Mouse (Mus musculus): Measurements from ENCODE around the gene Ugt1a9. TPM values are rescaled to one million over a fixed set of nuclear protein-coding genes. Genes with fewer than 3 reads are reported as not detected.
"Not testable (repeated sequence)": the region's sequence is repeated elsewhere in the genome, so short reads cannot be mapped to it uniquely, and the experiment has no call there.

The Ugt1a9 gene
- polyA plus RNA-seq (2015; fragmentation: Nextera tagmentation; extraction: Ambion mirVana) = not detected in 2 replicates

GRCm38 (mm10) chr1:88070495-88070894 lies at the start of gene Ugt1a9:
Gene Ugt1a9, plus strand, starts transcription at chr1:88070800.
- no peak for DNase-seq (ENCODE audit: low spot score)

GRCm38 (mm10) chr1:88025244-88025643 lies 45.4 kb upstream of the Ugt1a9 start:
- DNase-seq (ENCODE audit: low spot score) = not testable (repeated sequence)

GRCm38 (mm10) chr1:88043044-88043443 lies 27.6 kb upstream of the Ugt1a9 start:
- not testable (repeated sequence) for DNase-seq (ENCODE audit: low spot score)

- DNase-seq (ENCODE audit: low spot score) = not testable (repeated sequence)
Observed at GRCm38 (mm10) chr1:88044832-88045437, 25.7 kb upstream of the Ugt1a9 start.

GRCm38 (mm10) chr1:88047408-88047807 lies 23.2 kb upstream of the Ugt1a9 start:
- not testable (repeated sequence) for DNase-seq (ENCODE audit: low spot score)

- DNase-seq (ENCODE audit: low spot score) = no peak
Observed at GRCm38 (mm10) chr1:88055088-88055487, 15.5 kb upstream of the Ugt1a9 start, which contains the start of gene Ugt1a10. Gene Ugt1a10, plus strand, starts transcription at chr1:88055388.

GRCm38 (mm10) chr1:88066472-88067102 lies 4.0 kb upstream of the Ugt1a9 start:
- DNase-seq (ENCODE audit: low spot score) = not testable (repeated sequence)

GRCm38 (mm10) chr1:88070902-88071301 lies 302 bp downstream of the Ugt1a9 start:
- no peak for DNase-seq (ENCODE audit: low spot score)

- DNase-seq (ENCODE audit: low spot score) = no peak
Observed at GRCm38 (mm10) chr1:88074471-88074870, 3.9 kb downstream of the Ugt1a9 start.

- DNase-seq (ENCODE audit: low spot score) = no peak
Observed at GRCm38 (mm10) chr1:88077128-88077527, 6.5 kb downstream of the Ugt1a9 start.

- no peak for DNase-seq (ENCODE audit: low spot score)
Observed at GRCm38 (mm10) chr1:88081670-88082069, 11.1 kb downstream of the Ugt1a9 start.

GRCm38 (mm10) chr1:88086125-88086524 lies 15.5 kb downstream of the Ugt1a9 start:
- DNase-seq (ENCODE audit: low spot score) = no peak

GRCm38 (mm10) chr1:88087513-88087912 lies 16.9 kb downstream of the Ugt1a9 start, which contains the start of gene Ugt1a8:
Gene Ugt1a8, plus strand, starts transcription at chr1:88087813.
- DNase-seq (ENCODE audit: low spot score) = no peak

- no peak for DNase-seq (ENCODE audit: low spot score)
Observed at GRCm38 (mm10) chr1:88092341-88092740, 21.7 kb downstream of the Ugt1a9 start.

GRCm38 (mm10) chr1:88094270-88094676 lies 23.7 kb downstream of the Ugt1a9 start:
- DNase-seq (ENCODE audit: low spot score) = not testable (repeated sequence)

GRCm38 (mm10) chr1:88094941-88095492 lies 24.4 kb downstream of the Ugt1a9 start, which contains the start of gene Ugt1a7c:
Gene Ugt1a7c, plus strand, starts transcription at chr1:88095062.
- peak; percentile 17 for DNase-seq (ENCODE audit: low spot score)

GRCm38 (mm10) chr1:88098546-88098945 lies 27.9 kb downstream of the Ugt1a9 start:
- not testable (repeated sequence) for DNase-seq (ENCODE audit: low spot score)

- not testable (repeated sequence) for DNase-seq (ENCODE audit: low spot score)
Observed at GRCm38 (mm10) chr1:88099691-88100090, 29.1 kb downstream of the Ugt1a9 start.

GRCm38 (mm10) chr1:88103019-88103418 lies 32.4 kb downstream of the Ugt1a9 start, which contains the start of gene Ugt1a6b:
Gene Ugt1a6b, plus strand, starts transcription at chr1:88103252.
- not testable (repeated sequence) for DNase-seq (ENCODE audit: low spot score)

GRCm38 (mm10) chr1:88103697-88104468 lies 33.3 kb downstream of the Ugt1a9 start:
- DNase-seq (ENCODE audit: low spot score) = not testable (repeated sequence)

GRCm38 (mm10) chr1:88104667-88105430 lies 34.2 kb downstream of the Ugt1a9 start:
- no peak for DNase-seq (ENCODE audit: low spot score)

All from thymus, postnatal 0 days (tissue).